Mouse (Mus musculus): ENCODE results near the gene Themis. TPM values are rescaled to one million over a fixed set of nuclear protein-coding genes. Genes with fewer than 3 reads are reported as not detected.

Gene Themis
- polyA plus RNA-seq, 1 experiment, result 0.70 TPM

DNA sequence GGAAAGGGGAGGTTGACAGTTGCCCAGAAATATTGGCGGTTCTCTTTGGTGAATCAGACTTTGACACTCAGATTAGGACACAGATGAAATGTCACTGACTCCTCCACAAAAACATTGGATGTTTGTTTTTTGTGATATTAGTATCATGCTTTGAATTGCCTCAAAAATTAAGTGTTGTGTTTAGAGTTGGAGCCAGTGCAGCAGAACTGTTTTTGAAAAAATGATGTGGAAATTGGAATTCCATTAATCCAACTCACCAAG is 18.3 kb upstream of the Themis start:
- Histone ChIP-seq H3K4me1 (ENCODE audit: control insufficient read depth, insufficient read depth, low read length) (no peaks in the 10 kb centered on the region), H3K36me3 (ENCODE audit: control insufficient read depth, insufficient read depth, low read length, poor library complexity, severe bottlenecking) (no peaks in the 10 kb centered on the region), H3K9ac (ENCODE audit: low read depth, poor library complexity, severe bottlenecking) (no peak overlapping the region), H3K27ac (ENCODE audit: insufficient read depth, low read length) (no peak overlapping the region), H3K9me3 (replicated peaks; ENCODE audit: control insufficient read depth, insufficient read depth, low read length, poor library complexity, severe bottlenecking) (no peaks in the 10 kb centered on the region), H3K27me3 (ENCODE audit: control insufficient read depth, insufficient read depth, low read length, poor library complexity, severe bottlenecking) (no peaks in the 10 kb centered on the region; the same call in 1 of the 2 replicates), H3K4me3 (ENCODE audit: low read depth, low read length) (no peak overlapping the region)
- no peak for TF ChIP-seq EP300 (IDR thresholded peaks at IDR 0.05; ENCODE audit: insufficient read depth, low read depth, low read length)
- TF ChIP-seq POLR2A (IDR thresholded peaks at IDR 0.05; ENCODE audit: insufficient read depth, low read length), result no peak
- TF ChIP-seq CTCF (IDR thresholded peaks at IDR 0.05; ENCODE audit: low read depth, low read length), result no peak

DNA sequence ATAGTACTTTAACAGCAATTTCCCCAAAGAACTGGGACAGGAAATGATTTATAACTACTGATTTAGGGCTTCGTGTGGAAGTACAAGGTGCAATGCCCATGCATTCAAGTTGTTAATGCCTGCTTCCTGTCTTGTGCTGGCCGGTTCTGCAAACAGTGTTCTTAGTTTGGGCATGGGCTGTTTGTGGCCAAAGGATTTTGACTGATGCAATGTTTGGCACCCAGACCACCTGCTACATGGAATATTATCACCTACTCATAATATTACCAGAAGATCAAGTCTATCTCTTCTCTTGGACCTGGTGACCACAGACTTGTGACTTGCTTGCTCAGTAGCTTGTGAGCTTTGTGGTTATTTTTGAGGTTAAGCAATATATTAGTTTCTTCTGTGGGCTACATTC is 16.2 kb upstream of the Themis start:
- H3K36me3 ChIP-seq (ENCODE audit: control insufficient read depth, insufficient read depth, low read length, poor library complexity, severe bottlenecking), result no peaks in the 10 kb centered on the region
- H3K9ac ChIP-seq (ENCODE audit: low read depth, poor library complexity, severe bottlenecking), result no peak overlapping the region
- no peak overlapping the region for H3K27ac ChIP-seq (ENCODE audit: insufficient read depth, low read length)
- H3K4me3 ChIP-seq (ENCODE audit: low read depth, low read length), result no peak overlapping the region
- H3K4me1 ChIP-seq (ENCODE audit: control insufficient read depth, insufficient read depth, low read length), result no peaks in the 10 kb centered on the region
- H3K27me3 ChIP-seq (ENCODE audit: control insufficient read depth, insufficient read depth, low read length, poor library complexity, severe bottlenecking), result no peaks in the 10 kb centered on the region; the same call in 1 of the 2 replicates
- no peaks in the 10 kb centered on the region for H3K9me3 ChIP-seq (replicated peaks; ENCODE audit: control insufficient read depth, insufficient read depth, low read length, poor library complexity, severe bottlenecking)
- TF ChIP-seq CTCF (IDR thresholded peaks at IDR 0.05; ENCODE audit: low read depth, low read length) (no peak), POLR2A (IDR thresholded peaks at IDR 0.05; ENCODE audit: insufficient read depth, low read length) (no peak), EP300 (IDR thresholded peaks at IDR 0.05; ENCODE audit: insufficient read depth, low read depth, low read length) (no peak)

DNA sequence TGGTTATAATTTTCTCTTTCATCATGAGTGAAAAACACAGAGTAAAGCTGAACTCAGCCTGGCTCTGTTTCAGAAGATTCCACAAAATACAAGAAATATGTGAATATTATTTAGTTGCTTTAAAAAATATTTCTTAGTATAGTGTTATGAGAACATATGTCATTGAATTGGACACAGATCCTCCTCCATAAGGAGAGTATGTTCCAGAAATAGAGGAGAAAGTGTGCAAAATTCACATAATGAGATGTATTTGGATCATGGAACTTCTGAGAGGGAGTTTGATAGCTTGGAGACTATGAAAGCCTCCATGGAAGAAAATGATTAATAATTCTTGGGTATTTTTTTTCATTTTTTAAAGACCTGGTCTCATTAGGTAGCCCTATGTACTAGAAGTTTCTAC is 13.4 kb upstream of the Themis start:
- TF ChIP-seq POLR2A (IDR thresholded peaks at IDR 0.05; ENCODE audit: insufficient read depth, low read length) (no peak), CTCF (IDR thresholded peaks at IDR 0.05; ENCODE audit: low read depth, low read length) (no peak)
- Histone ChIP-seq H3K4me3 (ENCODE audit: low read depth, low read length) (no peak overlapping the region), H3K27ac (ENCODE audit: insufficient read depth, low read length) (no peak overlapping the region), H3K4me1 (ENCODE audit: control insufficient read depth, insufficient read depth, low read length) (no peaks in the 10 kb centered on the region), H3K36me3 (ENCODE audit: control insufficient read depth, insufficient read depth, low read length, poor library complexity, severe bottlenecking) (no peaks in the 10 kb centered on the region), H3K9me3 (replicated peaks; ENCODE audit: control insufficient read depth, insufficient read depth, low read length, poor library complexity, severe bottlenecking) (no peaks in the 10 kb centered on the region), H3K27me3 (ENCODE audit: control insufficient read depth, insufficient read depth, low read length, poor library complexity, severe bottlenecking) (no peaks in the 10 kb centered on the region), H3K9ac (ENCODE audit: low read depth, poor library complexity, severe bottlenecking) (no peak overlapping the region)

DNA sequence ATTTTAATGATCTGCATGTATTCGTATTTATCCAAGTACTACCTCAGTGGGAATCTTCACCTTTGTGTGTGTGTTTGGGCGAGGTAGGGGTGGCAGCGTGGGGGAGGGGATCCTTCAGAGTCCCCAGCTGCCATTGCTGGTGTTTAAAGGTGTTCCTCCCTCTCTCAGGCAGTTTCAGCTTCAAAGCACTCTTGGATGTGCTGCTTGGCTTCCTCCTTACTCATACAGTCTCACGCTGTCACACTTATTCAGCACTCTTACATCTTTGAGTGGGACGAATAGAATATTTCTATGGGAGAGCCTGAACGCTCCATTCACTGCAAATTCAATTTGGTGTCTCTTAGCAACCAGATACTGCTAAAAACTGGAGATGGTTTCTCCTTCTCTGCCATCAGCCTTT is 3.0 kb upstream of the Themis start:
- no peak overlapping the region for H3K4me3 ChIP-seq (ENCODE audit: low read depth, low read length)
- H3K36me3 ChIP-seq (ENCODE audit: control insufficient read depth, insufficient read depth, low read length, poor library complexity, severe bottlenecking), result no peaks in the 10 kb centered on the region
- no peak overlapping the region for H3K27ac ChIP-seq (ENCODE audit: insufficient read depth, low read length)
- TF ChIP-seq POLR2A (IDR thresholded peaks at IDR 0.05; ENCODE audit: insufficient read depth, low read length) (no peak), CTCF (IDR thresholded peaks at IDR 0.05; ENCODE audit: low read depth, low read length) (no peak), EP300 (IDR thresholded peaks at IDR 0.05; ENCODE audit: insufficient read depth, low read depth, low read length) (no peak)
- H3K27me3 ChIP-seq (ENCODE audit: control insufficient read depth, insufficient read depth, low read length, poor library complexity, severe bottlenecking), result no peaks in the 10 kb centered on the region
- H3K4me1 ChIP-seq (ENCODE audit: control insufficient read depth, insufficient read depth, low read length), result peaks cover 2% of the 10 kb centered on the region
- H3K9me3 ChIP-seq (replicated peaks; ENCODE audit: control insufficient read depth, insufficient read depth, low read length, poor library complexity, severe bottlenecking), result no peaks in the 10 kb centered on the region
- no peak overlapping the region for H3K9ac ChIP-seq (ENCODE audit: low read depth, poor library complexity, severe bottlenecking)

DNA sequence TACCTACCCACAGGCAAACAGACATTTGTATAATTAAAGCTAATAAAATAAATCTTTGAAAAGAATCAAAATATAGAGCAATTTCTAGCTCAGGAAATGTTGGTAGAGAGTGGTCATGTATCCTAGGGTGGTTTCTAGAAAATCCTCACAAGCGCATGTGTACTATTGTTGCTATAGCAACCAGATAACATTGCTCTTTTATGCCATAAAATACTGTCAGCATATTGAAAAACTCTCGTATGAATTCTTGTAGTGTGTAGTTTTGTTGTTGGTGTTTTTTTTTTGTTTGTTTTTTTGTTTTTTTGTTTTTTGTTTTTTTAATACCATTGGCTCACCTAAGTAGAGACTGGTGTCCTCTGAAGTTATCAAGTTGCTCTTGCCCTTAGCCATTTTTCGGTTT is 5.8 kb downstream of the Themis start:
- Histone ChIP-seq H3K4me1 (ENCODE audit: control insufficient read depth, insufficient read depth, low read length) (no peaks in the 10 kb centered on the region), H3K4me3 (ENCODE audit: low read depth, low read length) (no peak overlapping the region)

DNA sequence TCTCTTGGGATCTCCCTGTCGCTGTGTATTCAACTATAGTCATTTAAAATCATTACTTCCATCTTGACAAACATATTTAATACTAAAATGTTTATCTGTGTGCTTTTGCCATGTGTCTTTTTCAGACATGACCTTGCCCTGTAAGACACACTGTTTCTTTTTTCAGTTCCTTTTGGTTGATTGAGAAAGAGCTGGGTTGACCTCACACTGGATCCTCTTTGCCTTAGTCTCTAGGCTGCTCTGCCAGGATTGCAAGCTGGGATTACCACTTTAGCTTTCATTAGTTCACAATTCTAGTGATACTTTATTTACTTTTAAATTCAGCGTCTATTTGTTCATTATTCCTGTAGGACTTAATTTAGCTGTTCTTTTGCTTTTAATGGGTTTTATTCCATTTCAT is 7.2 kb downstream of the Themis start:
- H3K36me3 ChIP-seq (ENCODE audit: control insufficient read depth, insufficient read depth, low read length, poor library complexity, severe bottlenecking), result no peaks in the 10 kb centered on the region
- H3K27me3 ChIP-seq (ENCODE audit: control insufficient read depth, insufficient read depth, low read length, poor library complexity, severe bottlenecking), result no peaks in the 10 kb centered on the region
- no peak overlapping the region for H3K9ac ChIP-seq (ENCODE audit: low read depth, poor library complexity, severe bottlenecking)
- no peaks in the 10 kb centered on the region for H3K9me3 ChIP-seq (replicated peaks; ENCODE audit: control insufficient read depth, insufficient read depth, low read length, poor library complexity, severe bottlenecking)
- TF ChIP-seq CTCF (IDR thresholded peaks at IDR 0.05; ENCODE audit: low read depth, low read length) (no peak), EP300 (IDR thresholded peaks at IDR 0.05; ENCODE audit: insufficient read depth, low read depth, low read length) (no peak), POLR2A (IDR thresholded peaks at IDR 0.05; ENCODE audit: insufficient read depth, low read length) (no peak)
- H3K4me1 ChIP-seq (ENCODE audit: control insufficient read depth, insufficient read depth, low read length), result no peaks in the 10 kb centered on the region
- H3K27ac ChIP-seq (ENCODE audit: insufficient read depth, low read length), result no peak overlapping the region
- H3K4me3 ChIP-seq (ENCODE audit: low read depth, low read length), result no peak overlapping the region

More for the DNA sequence above, 5.8 kb downstream of the Themis start:
- Histone ChIP-seq H3K36me3 (ENCODE audit: control insufficient read depth, insufficient read depth, low read length, poor library complexity, severe bottlenecking) (no peaks in the 10 kb centered on the region), H3K27me3 (ENCODE audit: control insufficient read depth, insufficient read depth, low read length, poor library complexity, severe bottlenecking) (no peaks in the 10 kb centered on the region), H3K9ac (ENCODE audit: low read depth, poor library complexity, severe bottlenecking) (no peak overlapping the region), H3K9me3 (replicated peaks; ENCODE audit: control insufficient read depth, insufficient read depth, low read length, poor library complexity, severe bottlenecking) (no peaks in the 10 kb centered on the region), H3K27ac (ENCODE audit: insufficient read depth, low read length) (no peak overlapping the region)
- TF ChIP-seq CTCF (IDR thresholded peaks at IDR 0.05; ENCODE audit: low read depth, low read length) (no peak), EP300 (IDR thresholded peaks at IDR 0.05; ENCODE audit: insufficient read depth, low read depth, low read length) (no peak), POLR2A (IDR thresholded peaks at IDR 0.05; ENCODE audit: insufficient read depth, low read length) (no peak)
